Mouse (Mus musculus) hematopoietic stem cell, adult 5-6 weeks (primary cell): Measurements from ENCODE around the gene G430095P16Rik. TPM values are rescaled to one million over a fixed set of nuclear protein-coding genes. Genes with fewer than 3 reads are reported as not detected.

Experiments used
- ATAC-seq, 2 experiments: fragments of 125-278 bp in 1 of 2; replicated peaks in 1 of 2; 2 replicates each; pipeline ENCODE4 v1.8.0; 2016 to 2017; ENCODE audit warnings: inconsistent platforms in 2 of 2, mild to moderate bottlenecking in 2 of 2, moderate number of reproducible peaks in 2 of 2, low read depth in 1 of 2, moderate TSS enrichment in 1 of 2; ENCODE audit not compliant: low FRiP score in 2 of 2, poor library complexity in 2 of 2, severe bottlenecking in 2 of 2, insufficient read depth in 1 of 2, low TSS enrichment in 1 of 2
- total RNA-seq: library from RNA; stranded (forward); fragments of 172-1452, 232-1000 nt; gene quantifications from 2 replicates; pipeline ENCODE4 v1.2.3, GENCODE M21; 2017

The G430095P16Rik gene
- total RNA-seq, 1 experiment from 2014 or later = 11.4 TPM

- peak; percentile 50 to 59 for ATAC-seq
These were observed 21.6 kb upstream of the G430095P16Rik start, which contains the start of gene Lyl1 for GRCm38 (mm10) chr8:84700941-84701911. Gene Lyl1, plus strand, starts transcription at chr8:84701457.

DNA sequence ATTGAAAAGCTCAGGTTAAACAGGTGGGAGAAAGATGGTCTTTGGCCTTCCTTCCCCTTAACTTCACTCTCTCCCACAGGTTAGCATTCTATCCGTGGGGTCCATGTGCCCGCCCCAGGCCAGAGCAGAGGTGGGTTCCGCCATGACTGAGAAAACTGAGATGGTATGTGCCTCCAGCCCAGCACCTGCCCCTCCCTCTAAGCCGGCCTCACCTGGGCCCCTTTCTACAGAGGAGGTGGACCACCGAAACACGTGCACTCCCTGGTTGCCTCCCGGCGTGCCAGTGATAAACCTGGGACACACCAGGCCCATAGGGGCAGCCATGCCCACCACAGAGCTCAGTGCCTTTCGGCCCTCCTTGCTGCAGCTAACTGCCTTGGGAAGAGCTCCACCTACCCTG is 20.2 kb upstream of the G430095P16Rik start:
- no peak for ATAC-seq

- no peak for ATAC-seq
These were observed 19.8 kb upstream of the G430095P16Rik start for GRCm38 (mm10) chr8:84702963-84703465.

GRCm38 (mm10) chr8:84703466-84704249 is 19.1 kb upstream of the G430095P16Rik start:
- no peak for ATAC-seq

DNA sequence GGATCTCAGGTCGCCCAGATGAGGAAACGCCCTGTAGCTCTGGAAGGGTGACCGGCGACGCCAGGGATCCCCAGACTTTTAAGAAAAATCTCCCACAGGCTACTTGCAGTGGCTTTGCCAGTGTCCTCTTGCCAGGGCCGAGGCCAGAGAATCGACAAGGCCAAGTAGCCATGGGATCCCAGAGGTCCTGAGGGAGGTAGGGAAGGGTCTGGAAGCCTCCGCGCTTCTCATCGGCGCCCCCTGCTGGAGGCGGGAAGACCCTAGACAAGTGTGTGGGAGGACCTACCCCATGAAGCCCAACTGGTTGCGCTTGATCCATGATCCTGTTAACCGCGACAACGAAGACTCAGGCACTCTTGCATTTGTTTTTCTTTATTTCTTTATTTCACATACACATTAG is 18.5 kb upstream of the G430095P16Rik start:
- no peak for ATAC-seq

DNA sequence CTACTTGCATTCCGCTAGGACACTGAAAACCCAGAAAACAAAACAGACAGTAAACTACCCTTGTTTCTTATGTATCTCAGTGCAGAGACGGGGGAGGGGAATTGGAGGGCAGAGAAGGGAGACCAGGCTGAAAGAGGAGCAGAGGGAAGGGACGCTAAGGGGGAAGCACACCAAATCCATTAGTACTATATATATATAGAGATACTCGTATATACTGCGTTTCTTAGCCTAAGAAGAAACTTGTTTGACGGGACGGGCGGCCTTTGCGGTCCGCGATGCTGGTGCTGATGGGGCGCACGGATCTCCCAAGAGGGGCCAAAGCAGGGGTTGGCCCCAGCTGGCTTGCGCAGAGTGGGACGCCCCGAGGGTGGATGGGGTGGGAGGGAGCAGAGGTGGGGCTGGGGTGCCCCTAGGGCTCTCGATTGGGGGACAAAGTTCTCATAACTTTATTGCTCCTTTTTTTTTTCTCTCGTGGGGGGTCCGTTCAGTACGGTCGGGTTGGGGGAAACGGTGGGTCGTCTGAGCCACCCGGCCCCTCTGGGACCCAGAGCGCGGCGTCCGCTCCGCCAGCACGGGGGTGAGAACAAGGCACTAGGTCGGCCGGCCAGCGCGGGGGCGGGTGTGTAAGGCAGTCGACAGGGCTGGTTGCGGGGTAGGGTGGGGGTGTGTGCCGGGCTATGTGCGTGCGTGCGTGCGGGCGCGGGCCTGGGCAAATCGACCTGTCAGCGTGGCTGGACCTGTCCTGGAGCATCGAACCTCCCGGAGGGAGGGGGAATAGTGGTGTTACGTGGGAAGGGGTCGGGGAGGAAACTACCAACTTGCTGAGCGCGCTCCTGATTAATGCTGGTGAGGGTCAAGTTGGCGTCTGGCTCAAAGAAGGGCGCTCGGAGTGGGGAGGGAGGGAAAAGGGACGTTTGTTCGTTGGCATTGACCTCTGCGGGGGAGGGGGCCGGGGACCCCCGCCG is 17.7 kb upstream of the G430095P16Rik start:
- no peak for ATAC-seq

- no peak for ATAC-seq
These were observed 16.8 kb upstream of the G430095P16Rik start for GRCm38 (mm10) chr8:84705960-84706359.

DNA sequence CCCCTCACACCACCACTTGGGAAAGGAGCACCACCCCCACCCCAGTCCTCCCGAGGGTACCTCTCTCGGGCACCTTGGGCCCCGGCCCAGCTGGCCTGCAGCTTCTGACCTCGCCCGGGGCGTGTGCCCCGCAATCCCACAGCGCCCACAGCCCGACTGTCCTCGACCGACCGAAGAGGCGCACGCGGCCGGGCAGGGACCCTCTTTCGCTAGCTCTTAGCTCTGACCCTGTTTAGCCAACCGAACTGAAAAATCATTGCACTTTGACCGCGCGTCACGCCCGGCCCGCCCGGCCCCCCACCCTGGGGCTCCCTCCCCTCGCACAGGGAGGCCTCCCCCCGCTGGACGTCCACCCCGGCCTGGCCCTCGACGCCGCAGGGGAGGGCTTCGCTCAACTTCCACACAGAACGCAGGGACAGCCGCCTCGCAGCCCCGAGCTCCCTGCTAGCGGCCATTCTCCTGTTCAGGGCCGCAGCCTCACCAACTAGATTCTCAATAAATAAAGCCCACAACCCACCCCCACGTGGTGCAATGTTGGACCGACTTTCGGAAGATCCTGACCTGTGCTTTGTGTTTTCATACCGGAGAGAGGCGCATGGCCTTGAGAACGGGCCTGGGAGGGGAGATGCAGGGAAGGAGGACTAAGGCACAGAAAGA is 16.1 kb upstream of the G430095P16Rik start:
- ATAC-seq = no peak

DNA sequence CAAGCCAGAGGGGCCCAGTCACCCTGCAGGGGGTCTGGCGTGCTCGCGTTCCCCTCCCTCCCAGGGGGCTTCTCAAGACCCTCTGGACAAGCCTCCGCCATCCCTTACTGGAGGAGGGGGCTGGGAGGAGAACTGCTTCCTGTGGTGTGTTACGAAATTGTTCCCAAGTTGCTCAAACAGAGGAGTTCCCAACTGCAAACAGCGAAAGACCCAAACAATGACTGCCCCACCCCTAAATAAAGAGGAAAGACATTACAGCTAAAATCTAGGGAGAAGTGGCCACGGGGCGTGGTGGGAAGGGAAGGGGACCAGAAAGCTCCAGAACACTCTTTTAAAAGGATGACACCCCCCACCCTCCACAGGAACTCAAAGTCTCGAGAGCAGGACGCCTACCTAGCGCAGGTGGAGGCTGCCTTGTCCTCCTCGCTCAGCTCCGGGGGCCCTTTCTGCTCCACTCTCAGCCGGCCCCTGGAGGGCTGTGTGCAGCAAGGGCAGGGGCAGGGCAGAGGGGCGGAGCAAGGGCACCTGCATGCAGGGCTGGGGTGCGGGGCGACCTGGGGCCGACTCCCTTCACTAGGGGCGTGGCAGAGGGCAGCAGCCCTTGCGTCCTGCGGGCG is 15.4 kb upstream of the G430095P16Rik start:
- peak; percentile 37 to 39; a peak in 3 of 4 replicates for ATAC-seq

- no peak for ATAC-seq
These were observed 14.7 kb upstream of the G430095P16Rik start for GRCm38 (mm10) chr8:84708071-84708541.

GRCm38 (mm10) chr8:84708774-84709475 is 13.9 kb upstream of the G430095P16Rik start:
- ATAC-seq = peak; percentile 49 to 63

- ATAC-seq = no peak
These were observed 12.9 kb upstream of the G430095P16Rik start for GRCm38 (mm10) chr8:84709931-84710330.

- no peak for ATAC-seq
These were observed 11.5 kb upstream of the G430095P16Rik start for GRCm38 (mm10) chr8:84711312-84711711.

- peak in 1 of 2 experiments; percentile 2; a peak in 1 of 4 replicates for ATAC-seq
These were observed 10.7 kb upstream of the G430095P16Rik start for GRCm38 (mm10) chr8:84711933-84712758.

DNA sequence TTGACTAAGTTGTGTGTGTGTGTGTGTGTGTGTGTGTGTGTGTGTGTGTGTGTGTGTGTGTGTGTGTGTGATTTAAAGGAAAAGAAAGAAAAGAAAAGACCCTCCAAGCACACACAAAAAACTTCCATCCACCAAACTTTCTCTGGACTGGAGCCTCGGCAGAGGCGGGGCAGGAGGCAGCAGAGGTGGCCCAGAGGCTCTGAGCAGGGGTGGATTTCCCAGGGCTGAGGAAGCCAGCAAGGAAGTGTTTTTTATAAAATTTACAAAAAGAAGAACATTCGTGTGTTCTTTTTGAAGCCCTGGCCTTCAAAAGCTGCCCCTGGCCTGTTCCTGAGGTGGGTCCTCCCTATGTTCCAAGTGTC is 10.1 kb upstream of the G430095P16Rik start:
- ATAC-seq = no peak
